Mouse (Mus musculus): ENCODE measurements around the gene Dram2. TPM values are rescaled to one million over a fixed set of nuclear protein-coding genes. Genes with fewer than 3 reads are reported as not detected.
"Not testable (repeated sequence)": the region's sequence is repeated elsewhere in the genome, so short reads cannot be mapped to it uniquely, and the experiment has no call there.

Dram2 gene
- total RNA-seq (2015; ENCODE audit: low replicate concordance) (17.7 and 25.1 TPM in 2 replicates), total RNA-seq (2017; ENCODE audit: low replicate concordance) (11.4 and 16.5 TPM in 2 replicates)

DNA sequence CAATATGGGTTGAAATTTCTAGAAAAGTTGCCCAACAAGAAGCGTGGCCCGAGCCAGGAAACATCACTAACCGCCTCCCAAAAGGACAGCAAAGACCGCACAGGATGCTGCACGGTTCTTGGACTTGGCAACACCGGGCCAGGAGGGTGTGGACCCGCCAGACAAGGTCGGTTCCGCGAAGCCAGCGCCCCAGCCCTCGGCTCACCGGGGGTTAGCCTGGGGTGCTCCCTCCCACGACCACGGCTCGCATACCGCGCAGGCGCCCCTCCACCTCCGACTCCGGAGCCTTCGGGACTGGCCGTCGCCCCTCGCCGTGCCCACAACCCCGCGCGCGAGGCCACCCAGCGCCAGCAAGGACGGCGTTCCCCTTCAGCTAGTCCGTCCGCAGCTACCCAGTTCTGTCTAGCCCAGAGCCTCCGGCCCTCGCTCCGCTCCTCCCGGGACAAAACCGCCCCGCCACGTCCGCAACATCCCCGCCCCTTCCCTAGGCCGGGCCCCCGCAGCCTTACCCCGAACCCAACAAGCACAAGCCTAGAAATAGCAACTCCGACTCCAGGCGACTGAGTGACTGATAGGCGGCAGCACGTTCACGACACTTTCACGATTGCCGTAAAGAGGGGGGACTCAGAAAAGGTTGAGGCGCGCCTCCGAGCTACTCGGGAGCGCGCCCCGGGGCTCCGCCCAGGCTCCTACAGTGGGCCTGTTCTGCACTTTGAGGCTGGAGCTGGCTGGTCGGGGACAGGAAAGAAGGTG lies at the start of gene Dram2, which contains the start of gene Cept1:
Dram2 (plus strand) TSS at position 628 of the 753 bp plus-strand sequence.
Cept1 (minus strand) TSS at position 632 of the 753 bp plus-strand sequence.
- peak; percentile 94 for ATAC-seq (replicated peaks; ENCODE audit: low FRiP score, poor library complexity, severe bottlenecking)

DNA sequence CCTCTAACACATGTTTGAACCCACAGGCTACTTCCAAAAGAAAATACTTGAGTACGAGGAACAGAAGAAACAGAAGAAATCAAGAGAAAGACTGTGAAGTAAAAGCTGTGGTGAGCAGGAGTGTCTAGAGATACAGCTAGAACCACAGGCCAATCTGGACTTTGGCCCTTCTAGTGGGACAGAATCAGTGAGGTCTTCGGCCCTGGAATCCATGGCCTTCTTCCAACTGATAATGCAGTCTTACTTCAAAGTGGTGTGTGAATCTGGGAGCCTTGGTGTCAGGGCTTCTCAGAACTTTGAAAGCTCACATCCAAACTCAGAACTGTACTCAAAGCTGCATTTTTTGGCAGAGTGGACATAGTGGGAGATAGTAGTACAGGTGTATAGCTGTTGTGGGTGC lies 47.1 kb upstream of the Dram2 start:
- no peak for ATAC-seq (replicated peaks; ENCODE audit: low FRiP score, poor library complexity, severe bottlenecking)

DNA sequence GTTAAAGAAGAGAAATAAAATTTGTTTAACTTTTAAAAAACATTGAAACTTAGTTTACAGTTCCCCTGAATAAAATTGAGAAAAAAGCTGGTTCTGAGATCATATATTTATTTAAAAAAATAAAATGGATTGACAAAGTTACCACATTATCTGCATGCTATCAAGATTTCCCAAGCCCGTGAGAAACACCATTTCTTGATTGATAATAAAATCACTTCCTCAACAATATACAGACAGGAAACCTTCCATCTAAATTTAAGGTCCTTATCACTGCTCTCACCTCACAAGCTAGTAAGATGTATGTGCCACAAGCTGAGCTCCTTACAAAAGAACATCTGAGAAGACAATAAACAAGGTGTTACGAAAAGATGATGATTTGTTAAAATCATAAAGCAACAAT lies 44.7 kb upstream of the Dram2 start:
- ATAC-seq (replicated peaks; ENCODE audit: low FRiP score, poor library complexity, severe bottlenecking) = no peak

DNA sequence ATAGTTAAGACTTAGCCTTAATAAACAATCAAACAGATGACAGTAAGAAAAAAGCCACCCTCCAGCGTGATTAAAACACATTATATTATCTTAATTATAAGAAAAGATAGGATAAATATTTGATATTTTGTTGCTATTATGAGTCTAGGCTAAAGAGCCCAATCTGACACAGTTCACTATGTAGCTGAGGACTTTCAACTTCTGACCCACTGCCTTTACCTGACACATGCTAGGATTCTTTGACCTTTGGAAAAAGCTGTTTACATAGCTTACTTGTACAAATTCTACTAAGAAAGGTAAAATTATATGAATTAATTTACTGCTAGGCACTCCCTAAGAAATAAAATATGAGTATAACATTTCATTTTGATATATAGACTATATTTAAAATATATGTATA lies 36.9 kb upstream of the Dram2 start:
- no peak for ATAC-seq (replicated peaks; ENCODE audit: low FRiP score, poor library complexity, severe bottlenecking)

DNA sequence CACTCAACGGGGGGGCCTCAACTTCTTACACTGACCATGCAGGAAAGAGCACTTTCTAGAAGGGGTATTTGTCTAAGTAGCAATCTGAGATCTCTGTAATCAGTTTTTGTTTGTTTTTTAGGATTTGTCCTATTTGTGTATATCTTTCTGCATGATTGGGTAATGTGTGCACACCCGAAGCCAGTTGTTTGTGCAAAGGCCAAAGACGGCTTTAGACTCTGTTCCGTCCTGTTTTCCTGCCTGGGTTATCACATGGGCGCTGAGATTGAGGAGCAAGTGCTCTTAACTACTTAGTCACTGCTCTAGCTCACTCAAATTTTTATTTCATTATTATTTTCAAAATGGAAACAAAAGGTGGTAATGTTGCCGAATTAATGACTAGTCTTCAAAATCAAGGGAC lies 32.6 kb upstream of the Dram2 start:
- ATAC-seq (replicated peaks; ENCODE audit: low FRiP score, poor library complexity, severe bottlenecking) = no peak

DNA sequence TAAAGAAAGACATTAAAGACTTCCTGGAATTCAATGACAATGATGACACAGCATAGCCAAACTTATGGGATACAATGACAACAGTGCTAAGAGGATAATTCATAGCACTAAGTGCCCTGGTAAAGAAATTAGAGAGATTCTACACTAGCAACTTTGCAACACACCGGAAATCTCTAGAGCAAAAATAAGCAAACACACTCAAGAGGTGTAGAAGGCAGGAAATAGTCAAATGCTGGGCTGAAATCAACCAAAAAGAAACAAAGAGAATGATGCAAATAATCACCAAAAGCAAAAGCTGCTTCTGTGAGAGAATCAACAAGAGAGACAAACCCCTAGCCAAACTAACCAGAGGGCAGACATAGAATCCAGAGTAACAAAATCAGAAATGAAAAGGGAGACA lies 24.9 kb upstream of the Dram2 start:
- ATAC-seq (replicated peaks; ENCODE audit: low FRiP score, poor library complexity, severe bottlenecking) = no peak

DNA sequence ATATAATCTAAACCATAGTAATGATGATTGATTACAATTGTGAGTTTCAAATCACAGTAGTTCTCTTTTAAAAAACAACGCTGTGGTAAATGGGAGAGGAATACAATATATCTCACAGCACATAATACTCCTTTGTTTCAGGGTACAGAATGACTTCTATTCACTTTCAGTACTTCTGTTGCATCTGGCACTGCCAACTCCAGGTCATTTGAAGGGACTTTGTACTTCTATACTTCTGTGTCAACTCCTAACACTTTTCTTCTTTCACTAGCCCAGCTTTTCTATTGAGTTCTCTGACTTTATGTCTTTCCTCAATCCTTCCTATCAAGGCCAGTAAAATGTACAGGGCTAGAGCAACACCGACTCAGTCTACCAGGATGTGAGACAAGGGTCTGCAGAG lies 21.2 kb upstream of the Dram2 start:
- no peak for ATAC-seq (replicated peaks; ENCODE audit: low FRiP score, poor library complexity, severe bottlenecking)

- ATAC-seq (replicated peaks; ENCODE audit: low FRiP score, poor library complexity, severe bottlenecking) = no peak
These were observed 19.6 kb upstream of the Dram2 start for GRCm38 (mm10) chr3:106528032-106528431.

- no peak for ATAC-seq (replicated peaks; ENCODE audit: low FRiP score, poor library complexity, severe bottlenecking)
These were observed 14.3 kb upstream of the Dram2 start for GRCm38 (mm10) chr3:106533277-106533676.

DNA sequence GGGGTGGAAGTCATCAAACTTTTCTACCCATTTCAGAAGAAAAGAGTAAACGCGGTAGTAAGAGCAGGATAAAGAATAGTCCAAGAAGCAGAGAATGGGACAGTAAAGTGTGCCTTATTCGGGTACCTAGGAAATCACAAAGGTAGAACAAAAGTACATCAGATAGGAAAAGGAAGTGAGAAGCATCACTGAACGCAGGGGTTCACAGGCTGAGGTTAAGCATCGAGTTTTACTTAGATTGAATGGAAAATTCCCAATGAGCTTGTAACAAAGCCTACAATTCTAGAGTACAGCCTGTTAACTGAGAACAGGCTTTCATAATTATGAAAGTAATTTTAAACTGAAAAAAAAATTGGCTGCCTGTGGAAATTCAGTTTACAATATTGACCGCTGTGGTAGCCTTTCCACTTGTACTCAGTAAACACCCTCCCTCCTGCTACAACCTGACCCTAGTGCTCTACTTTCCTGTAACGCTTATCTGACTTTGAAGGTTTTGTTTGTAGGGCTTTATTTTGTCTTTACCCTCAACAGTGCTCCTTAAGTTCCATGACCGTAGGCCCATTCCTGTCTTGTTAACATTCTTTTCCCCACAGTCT lies 2.8 kb upstream of the Dram2 start:
- no peak for ATAC-seq (replicated peaks; ENCODE audit: low FRiP score, poor library complexity, severe bottlenecking)

DNA sequence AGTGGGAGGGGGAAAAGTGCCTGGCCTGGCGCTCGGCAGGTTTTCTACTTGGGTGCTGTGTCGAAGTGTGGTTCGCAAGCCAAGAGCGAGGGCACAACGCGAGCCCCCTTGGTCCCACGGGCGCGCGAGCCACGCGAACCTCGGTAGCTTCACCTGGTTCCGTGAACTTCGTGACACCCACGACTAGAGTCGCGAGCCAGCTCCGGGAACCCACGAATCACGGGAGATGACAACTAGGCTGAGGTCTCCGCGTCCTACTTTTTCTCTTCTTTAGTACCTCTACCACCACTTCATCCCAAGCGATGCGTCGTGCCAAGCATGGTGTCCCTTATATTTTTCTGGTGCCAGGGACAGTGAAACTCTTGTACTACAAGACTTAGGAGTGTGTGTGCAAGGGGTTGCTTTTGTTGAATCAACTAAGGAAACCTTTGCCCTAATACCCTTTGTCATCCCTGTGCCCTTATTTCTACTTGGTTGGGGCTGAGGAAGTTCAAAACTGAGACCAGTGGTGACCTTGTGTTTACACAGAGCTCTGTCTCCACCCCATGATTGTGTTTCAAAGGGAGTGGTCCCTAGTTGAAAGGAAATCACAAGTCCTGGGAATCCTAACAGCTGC lies 434 bp downstream of the Dram2 start:
- ATAC-seq (replicated peaks; ENCODE audit: low FRiP score, poor library complexity, severe bottlenecking) = peak; percentile 55

DNA sequence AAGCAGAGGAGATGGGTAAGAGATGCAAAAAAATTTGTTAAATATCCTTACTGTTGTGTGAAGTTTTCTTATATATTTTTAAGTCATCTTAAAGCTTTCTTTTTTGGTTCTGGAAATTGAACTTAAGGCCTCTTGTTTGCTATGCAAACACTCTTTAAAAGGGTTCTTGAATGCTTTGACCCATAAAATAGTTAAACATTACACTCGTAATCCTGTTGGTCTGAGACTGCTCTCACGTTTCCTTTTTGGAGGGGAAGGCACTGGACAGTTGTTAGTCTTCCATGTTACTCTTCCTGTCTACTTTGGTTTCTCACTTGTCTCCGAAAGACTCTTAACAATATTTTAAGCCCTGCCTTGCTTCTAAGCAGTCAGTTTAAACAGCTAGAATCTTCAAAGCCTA lies 1.4 kb downstream of the Dram2 start:
- ATAC-seq (replicated peaks; ENCODE audit: low FRiP score, poor library complexity, severe bottlenecking) = no peak

DNA sequence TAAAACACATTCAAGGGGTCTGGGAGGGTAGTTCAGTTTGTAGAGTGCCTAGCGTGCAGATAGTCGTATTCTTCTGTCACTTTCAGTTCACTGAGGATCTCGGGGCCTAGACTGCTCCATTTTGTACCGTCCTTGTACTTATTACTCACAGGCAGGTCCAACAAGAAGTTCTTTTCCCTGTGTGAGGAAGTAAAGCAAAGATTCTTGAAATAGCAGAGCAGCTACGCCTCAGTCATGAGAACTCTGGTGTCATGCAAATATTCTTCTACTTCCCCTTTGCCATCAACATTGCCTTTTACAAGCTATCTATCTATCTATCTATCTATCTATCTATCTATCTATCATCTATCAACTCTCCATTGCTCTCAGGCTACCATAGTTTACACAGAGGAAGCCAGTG lies 5.8 kb downstream of the Dram2 start:
- ATAC-seq (replicated peaks; ENCODE audit: low FRiP score, poor library complexity, severe bottlenecking) = no peak

DNA sequence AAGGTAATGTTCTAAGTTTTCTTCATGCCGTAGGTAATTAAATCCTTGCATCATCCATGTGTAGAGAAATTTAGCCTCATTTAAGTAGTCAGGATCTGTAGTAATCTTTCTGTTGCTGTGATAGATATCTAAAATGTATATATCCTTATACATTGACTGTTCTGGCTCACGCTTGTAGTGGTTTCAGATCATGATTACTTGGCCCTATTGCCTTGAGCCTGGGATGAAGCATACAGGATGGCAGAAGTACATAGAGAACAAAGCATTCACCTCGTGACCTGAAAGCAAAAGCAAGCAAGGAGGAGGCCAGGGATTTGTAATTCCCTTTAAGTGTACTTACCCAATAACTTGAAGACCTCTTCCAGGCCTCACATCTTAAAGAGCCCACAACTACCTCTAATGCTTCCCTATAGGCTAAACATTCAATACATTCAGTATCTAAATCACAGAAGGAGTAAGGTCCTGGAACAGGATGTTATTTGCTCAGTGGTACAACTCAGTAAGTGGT lies 8.2 kb downstream of the Dram2 start:
- no peak for ATAC-seq (replicated peaks; ENCODE audit: low FRiP score, poor library complexity, severe bottlenecking)

DNA sequence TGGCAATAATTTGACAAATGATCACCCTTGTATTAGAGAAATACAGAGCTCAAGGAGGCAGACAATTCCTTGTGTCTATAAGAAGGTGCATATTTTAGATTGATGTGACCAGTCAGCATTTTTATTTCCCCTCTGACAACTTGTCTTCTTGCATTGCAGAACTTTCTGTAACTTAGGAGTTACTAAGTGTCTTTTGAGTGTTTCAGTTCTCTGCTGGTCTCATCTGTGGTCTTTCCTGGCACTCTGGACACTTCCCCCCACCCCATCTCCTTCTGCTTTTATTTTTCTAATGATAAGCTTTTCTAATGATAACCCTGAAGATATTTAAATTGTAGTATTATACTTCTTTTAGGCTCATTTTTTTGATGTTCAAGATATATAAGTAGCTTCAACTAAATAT lies 10.7 kb downstream of the Dram2 start:
- ATAC-seq (replicated peaks; ENCODE audit: low FRiP score, poor library complexity, severe bottlenecking) = no peak

DNA sequence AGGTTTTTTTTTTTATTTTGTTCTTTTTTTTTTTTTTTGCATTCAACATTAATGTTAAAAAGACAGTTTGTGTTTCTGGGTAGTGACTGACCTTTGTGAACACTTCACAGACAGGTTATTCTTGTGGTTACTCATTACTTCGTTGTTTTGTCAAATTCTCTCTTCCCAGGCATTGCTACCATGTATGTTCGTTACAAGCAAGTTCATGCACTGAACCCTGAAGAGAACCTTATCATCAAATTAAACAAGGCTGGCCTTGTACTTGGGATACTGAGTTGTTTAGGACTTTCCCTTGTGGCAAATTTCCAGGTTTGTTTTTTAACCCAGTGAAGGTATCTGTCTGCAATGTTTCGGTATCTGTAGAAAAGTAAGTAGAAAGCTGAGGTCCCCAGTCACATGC lies 18.3 kb downstream of the Dram2 start:
- no peak for ATAC-seq (replicated peaks; ENCODE audit: low FRiP score, poor library complexity, severe bottlenecking)

- ATAC-seq (replicated peaks; ENCODE audit: low FRiP score, poor library complexity, severe bottlenecking) = no peak
These were observed 25.6 kb downstream of the Dram2 start for GRCm38 (mm10) chr3:106573191-106573590.

DNA sequence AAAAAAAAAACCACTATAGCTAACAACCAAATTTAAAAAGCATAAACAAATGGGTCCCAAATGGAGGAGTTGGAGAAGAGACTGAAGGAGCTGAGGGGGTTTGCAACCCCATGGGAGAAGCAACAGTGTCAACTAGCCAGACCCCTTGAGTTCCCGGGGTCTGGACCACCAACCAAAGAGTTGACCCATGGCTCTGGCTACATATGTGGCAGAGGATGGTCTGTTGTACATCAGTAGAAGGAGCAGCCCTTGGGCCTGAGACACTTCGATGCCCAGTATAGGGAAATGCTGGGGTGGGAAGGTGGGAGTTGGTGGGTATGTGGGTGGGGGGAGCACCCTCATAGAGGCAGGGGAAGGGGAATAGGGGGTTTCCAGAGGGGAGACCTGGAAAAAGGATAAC lies 31.7 kb downstream of the Dram2 start:
- no peak for ATAC-seq (replicated peaks; ENCODE audit: low FRiP score, poor library complexity, severe bottlenecking)

GRCm38 (mm10) chr3:106593631-106594030 lies 46.0 kb downstream of the Dram2 start:
- not testable (repeated sequence) for ATAC-seq (replicated peaks; ENCODE audit: low FRiP score, poor library complexity, severe bottlenecking)

GRCm38 (mm10) chr3:106618103-106618502 lies 70.5 kb downstream of the Dram2 start:
- ATAC-seq (replicated peaks; ENCODE audit: low FRiP score, poor library complexity, severe bottlenecking) = no peak

All from erythroblast, adult 5-6 weeks (primary cell).